Mouse (Mus musculus): ENCODE data around the gene Zfp740. TPM values are rescaled to one million over a fixed set of nuclear protein-coding genes. Genes with fewer than 3 reads are reported as not detected.
A peak's percentile ranks its signal among the peaks of the same experiment; 100 is the strongest.

The Zfp740 gene
- total and polyA plus RNA-seq, 3 experiments: 16.2 to 32.8 (median 31.6) TPM

- H3K27ac ChIP-seq: peak overlapping the region; percentile 63
- 75% methylated on average over 11 of the region's 11 CpGs for WGBS
- peak in 1 of 2 experiments; percentile 28 for DNase-seq
- no peaks in the 10 kb centered on the region; the same call in 1 of the 2 replicates for H3K36me3 ChIP-seq (ENCODE audit: control insufficient read depth, insufficient read depth, low read length)
- intact Hi-C loops (cut with DNase I): loop anchor here (1.0 kb wide), 2 partner anchors 39 to 76 kb away; partner anchors contain the start of gene Mfsd5
- H3K79me2 ChIP-seq (replicated peaks; ENCODE audit: control insufficient read depth, insufficient read depth, low read length): peaks cover 2% of the 10 kb centered on the region; the same call in 1 of the 2 replicates
- peak overlapping the region; percentile 5; the same call in 1 of the 2 replicates for H3K9ac ChIP-seq (ENCODE audit: low read depth, low read length)
- H3K4me3 ChIP-seq: no peak overlapping the region
- TF ChIP-seq POLR2A (IDR thresholded peaks at IDR 0.05; ENCODE audit: insufficient read depth, low read depth, low read length): no peak
- H3K27me3 ChIP-seq (ENCODE audit: control insufficient read depth, insufficient read depth, low read length): no peaks in the 10 kb centered on the region
- peaks cover 20% of the 10 kb centered on the region for H3K4me1 ChIP-seq (ENCODE audit: control insufficient read depth, insufficient read depth, low read length)
These were observed 36.8 kb downstream of the Zfp740 start for GRCm38 (mm10) chr15:102239851-102240250.

GRCm38 (mm10) chr15:102240607-102241006 is 37.6 kb downstream of the Zfp740 start:
- intact Hi-C loops (cut with DNase I): no loop called here
- H3K79me2 ChIP-seq (replicated peaks; ENCODE audit: control insufficient read depth, insufficient read depth, low read length): peaks cover 2% of the 10 kb centered on the region; the same call in 1 of the 2 replicates
- peak; percentile 64 to 71 for DNase-seq
- H3K27ac ChIP-seq: peak overlapping the region; percentile 76
- no peaks in the 10 kb centered on the region; the same call in 1 of the 2 replicates for H3K36me3 ChIP-seq (ENCODE audit: control insufficient read depth, insufficient read depth, low read length)
- H3K4me1 ChIP-seq (ENCODE audit: control insufficient read depth, insufficient read depth, low read length): peaks cover 20% of the 10 kb centered on the region
- 34% methylated on average over 4 of the region's 4 CpGs for WGBS
- H3K27me3 ChIP-seq (ENCODE audit: control insufficient read depth, insufficient read depth, low read length): no peaks in the 10 kb centered on the region
- peak overlapping the region; percentile 45; the same call in 1 of the 2 replicates for H3K9ac ChIP-seq (ENCODE audit: low read depth, low read length)
- peak; percentile 84 for TF ChIP-seq EP300 (IDR thresholded peaks at IDR 0.05; ENCODE audit: insufficient read depth, low read depth, low read length)
- peak; percentile 75 for TF ChIP-seq POLR2A (IDR thresholded peaks at IDR 0.05; ENCODE audit: insufficient read depth, low read depth, low read length)
- no peak for TF ChIP-seq CTCF (IDR thresholded peaks at IDR 0.05)
- H3K4me3 ChIP-seq: no peak overlapping the region

- no peak overlapping the region for H3K4me3 ChIP-seq
- peak in 1 of 2 experiments; percentile 27 for DNase-seq
- intact Hi-C loops (cut with DNase I): no loop called here
- TF ChIP-seq POLR2A (IDR thresholded peaks at IDR 0.05; ENCODE audit: insufficient read depth, low read depth, low read length) (no peak), CTCF (IDR thresholded peaks at IDR 0.05) (no peak), EP300 (IDR thresholded peaks at IDR 0.05; ENCODE audit: insufficient read depth, low read depth, low read length) (no peak)
- peak overlapping the region; percentile 66 for H3K9ac ChIP-seq (ENCODE audit: low read depth, low read length)
- H3K36me3 ChIP-seq (ENCODE audit: control insufficient read depth, insufficient read depth, low read length): no peaks in the 10 kb centered on the region
- H3K79me2 ChIP-seq (replicated peaks; ENCODE audit: control insufficient read depth, insufficient read depth, low read length): peaks cover 2% of the 10 kb centered on the region; the same call in 1 of the 2 replicates
- 75% methylated on average over 12 of the region's 12 CpGs for WGBS
- peak overlapping the region; percentile 96 for H3K27ac ChIP-seq
- H3K27me3 ChIP-seq (ENCODE audit: control insufficient read depth, insufficient read depth, low read length): no peaks in the 10 kb centered on the region
- H3K4me1 ChIP-seq (ENCODE audit: control insufficient read depth, insufficient read depth, low read length): peaks cover 18% of the 10 kb centered on the region
These were observed 39.6 kb downstream of the Zfp740 start for GRCm38 (mm10) chr15:102242404-102243228.

DNA sequence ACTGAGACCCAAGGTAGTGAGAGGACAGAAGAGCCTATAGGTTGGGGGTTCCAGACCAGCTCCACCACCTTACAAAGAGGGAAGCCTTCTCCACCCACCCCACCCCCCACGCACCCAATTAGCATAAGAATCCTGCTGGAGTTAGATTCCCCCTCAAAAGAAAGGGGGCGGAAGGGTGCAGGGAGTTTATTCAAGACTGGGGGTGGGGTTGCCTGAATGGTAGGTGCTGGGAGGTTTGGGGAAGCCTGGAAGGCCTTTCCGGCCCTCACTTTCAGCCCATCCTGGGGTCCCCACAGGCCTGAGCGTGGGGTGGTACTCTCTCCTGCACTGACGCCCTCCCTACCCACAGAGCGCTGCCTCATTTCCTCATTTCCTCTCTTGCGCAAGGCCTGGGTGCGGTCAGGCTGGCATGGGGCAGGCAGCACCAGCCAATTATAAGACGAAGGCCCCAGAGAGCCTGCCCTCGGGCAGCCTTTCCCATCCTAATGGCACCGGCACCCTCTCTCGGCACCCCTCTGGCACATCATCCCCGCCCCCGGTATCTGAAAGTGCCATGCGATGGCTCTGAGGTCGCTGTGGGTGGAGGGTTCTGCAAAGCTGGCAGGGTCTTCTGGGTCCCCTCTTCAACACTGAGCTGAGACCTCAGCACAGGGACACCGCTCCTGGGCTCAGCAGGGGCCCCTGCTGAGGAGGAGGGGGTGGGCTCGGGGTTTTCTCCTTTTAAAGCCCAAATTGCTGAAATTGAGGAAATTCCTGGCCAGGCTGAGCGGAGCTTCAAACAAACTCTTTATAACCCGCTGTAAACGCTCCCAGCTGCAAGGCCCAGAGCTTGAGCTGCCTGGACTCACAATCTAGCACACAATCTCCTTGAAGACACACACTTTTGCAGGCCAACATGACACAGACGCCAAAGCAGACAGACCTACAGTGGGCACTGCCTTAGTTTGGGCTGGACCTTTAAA is 40.5 kb downstream of the Zfp740 start:
- H3K9ac ChIP-seq (ENCODE audit: low read depth, low read length): peak overlapping the region; percentile 66

GRCm38 (mm10) chr15:102244306-102245191 is 41.5 kb downstream of the Zfp740 start:
- Histone ChIP-seq H3K27ac (peak overlapping the region; percentile 96), H3K79me2 (replicated peaks; ENCODE audit: control insufficient read depth, insufficient read depth, low read length) (peaks cover 2% of the 10 kb centered on the region; the same call in 1 of the 2 replicates), H3K36me3 (ENCODE audit: control insufficient read depth, insufficient read depth, low read length) (no peaks in the 10 kb centered on the region), H3K4me1 (ENCODE audit: control insufficient read depth, insufficient read depth, low read length) (peaks cover 18% of the 10 kb centered on the region), H3K9ac (ENCODE audit: low read depth, low read length) (peak overlapping the region; percentile 90), H3K27me3 (ENCODE audit: control insufficient read depth, insufficient read depth, low read length) (no peaks in the 10 kb centered on the region), H3K4me3 (peak overlapping the region; percentile 78)
- peak; percentile 53 to 66 for DNase-seq
- TF ChIP-seq POLR2A (IDR thresholded peaks at IDR 0.05; ENCODE audit: insufficient read depth, low read depth, low read length) (0 out of 2 replicates have a peak, but pooled peaks have one; percentile 17), CTCF (IDR thresholded peaks at IDR 0.05) (no peak)
- intact Hi-C loops (cut with DNase I): no loop called here
- 6% methylated on average over 18 of the region's 19 CpGs for WGBS

More for the DNA sequence above, 40.5 kb downstream of the Zfp740 start:
- intact Hi-C loops (cut with DNase I): no loop called here
- Histone ChIP-seq H3K4me1 (ENCODE audit: control insufficient read depth, insufficient read depth, low read length) (peaks cover 18% of the 10 kb centered on the region), H3K4me3 (peak overlapping the region; percentile 78), H3K27ac (peak overlapping the region; percentile 96), H3K36me3 (ENCODE audit: control insufficient read depth, insufficient read depth, low read length) (no peaks in the 10 kb centered on the region), H3K27me3 (ENCODE audit: control insufficient read depth, insufficient read depth, low read length) (no peaks in the 10 kb centered on the region), H3K79me2 (replicated peaks; ENCODE audit: control insufficient read depth, insufficient read depth, low read length) (peaks cover 2% of the 10 kb centered on the region; the same call in 1 of the 2 replicates)
- WGBS: 35% methylated on average over 22 of the region's 22 CpGs
- peak; percentile 77 to 86 for DNase-seq
- TF ChIP-seq EP300 (IDR thresholded peaks at IDR 0.05; ENCODE audit: insufficient read depth, low read depth, low read length) (0 out of 2 replicates have a peak, but pooled peaks have one; percentile 29), CTCF (IDR thresholded peaks at IDR 0.05) (peak; percentile 24; the same call in 1 of the 2 replicates), POLR2A (IDR thresholded peaks at IDR 0.05; ENCODE audit: insufficient read depth, low read depth, low read length) (peak; percentile 57; the same call in 1 of the 2 replicates)

All from heart, adult 2 months (tissue).